Mouse (Mus musculus) CH12.LX (cell line): Measurements from ENCODE around the gene Mettl6. TPM values are rescaled to one million over a fixed set of nuclear protein-coding genes. Genes with fewer than 3 reads are reported as not detected.
A peak's percentile ranks its signal among the peaks of the same experiment; 100 is the strongest.

Experiments used
- DNase-seq: peaks from one replicate; pipeline ENCODE4 v3.0.0-alpha.2; 2013; ENCODE audit errors: extremely low read depth
- H3K27ac ChIP-seq: 2 replicates; pipeline ENCODE4 v1.5.1; 2012; ENCODE audit warnings: low read depth, mild to moderate bottlenecking, control low read depth, moderate library complexity; ENCODE audit not compliant: insufficient read depth
- H3K27me3 ChIP-seq: replicated peaks from 2 replicates; pipeline ENCODE3; 2012; ENCODE audit warnings: inconsistent platforms
- H3K36me3 ChIP-seq, 2 experiments: replicated peaks in 1 of 2; 2 replicates each; pipeline versions ENCODE3 to v1.6.1; 2012; ENCODE audit warnings: inconsistent platforms in 1 of 2, low read length in 1 of 2, mild to moderate bottlenecking in 1 of 2, mixed read lengths in 1 of 2, moderate library complexity in 1 of 2; ENCODE audit not compliant: control insufficient read depth in 1 of 2, insufficient read depth in 1 of 2
- H3K4me1 ChIP-seq, 2 experiments: 2 replicates each; pipeline ENCODE4 v1.6.1; 2012; ENCODE audit warnings: inconsistent platforms in 1 of 2, moderate library complexity in 1 of 2; ENCODE audit not compliant: insufficient read depth in 2 of 2, control insufficient read depth in 1 of 2
- H3K4me2 ChIP-seq: 2 replicates; pipeline ENCODE4 v1.6.1; 2012; ENCODE audit warnings: low read depth, mild to moderate bottlenecking, control low read depth; ENCODE audit not compliant: poor library complexity, insufficient read depth, severe bottlenecking
- H3K4me3 ChIP-seq, 3 experiments: fragments of 150-350 bp in 1 of 3; sonication (generic) in 1 of 3; replicated peaks in 1 of 3; 2 replicates each; pipeline versions ENCODE3 to v1.5.1; 2011 to 2012; ENCODE audit warnings: low read depth in 2 of 3, low read length in 2 of 3, mild to moderate bottlenecking in 2 of 3, moderate library complexity in 2 of 3, control low read depth in 1 of 3, improper control_type of control experiment in 1 of 3, inconsistent platforms in 1 of 3, mixed read lengths in 1 of 3; ENCODE audit not compliant: poor library complexity in 1 of 3
- H3K79me2 ChIP-seq: replicated peaks from 2 replicates; pipeline ENCODE4 v1.6.1; 2012; ENCODE audit warnings: mild to moderate bottlenecking, moderate library complexity; ENCODE audit not compliant: control insufficient read depth, poor library complexity, insufficient read depth, severe bottlenecking; ENCODE audit errors: extremely low read depth
- H3K9ac ChIP-seq: 2 replicates; pipeline ENCODE4 v1.6.1; 2012; ENCODE audit warnings: low read depth, mild to moderate bottlenecking, control low read depth, moderate library complexity; ENCODE audit not compliant: insufficient read depth
- H3K9me3 ChIP-seq: replicated peaks from 2 replicates; pipeline ENCODE3; 2012; ENCODE audit warnings: low read length, inconsistent platforms, mixed read lengths
- CHD1 ChIP-seq: IDR thresholded peaks from 2 replicates; pipeline ENCODE4 v1.6.1; 2012; ENCODE audit warnings: low read depth, low read length, improper control_type of control experiment, inconsistent platforms
- CTCF ChIP-seq, 2 experiments: IDR thresholded peaks in 1 of 2; conservative IDR thresholded peaks in 1 of 2; 2 replicates each; pipeline ENCODE4 v1.5.1; 2011 to 2012; ENCODE audit warnings: low read depth in 2 of 2, low read length in 2 of 2, improper control_type of control experiment in 1 of 2, inconsistent platforms in 1 of 2, mild to moderate bottlenecking in 1 of 2, moderate library complexity in 1 of 2
- ELF1 ChIP-seq: IDR thresholded peaks from 2 replicates; pipeline ENCODE4 v1.6.1; 2014; ENCODE audit warnings: low read depth, mild to moderate bottlenecking, inconsistent platforms, low read length, improper control_type of control experiment
- ETS1 ChIP-seq: conservative IDR thresholded peaks from 2 replicates; pipeline ENCODE4 v1.6.1; 2012; ENCODE audit warnings: low read depth, mild to moderate bottlenecking, inconsistent platforms, low read length, improper control_type of control experiment, moderate library complexity
- GABPA ChIP-seq: IDR thresholded peaks from 2 replicates; pipeline ENCODE4 v1.6.1; 2012; ENCODE audit warnings: low read depth, low read length, improper control_type of control experiment, inconsistent platforms; ENCODE audit not compliant: insufficient replicate concordance
- HCFC1 ChIP-seq: IDR thresholded peaks from 2 replicates; pipeline ENCODE4 v1.6.1; 2012; ENCODE audit warnings: low read depth, mild to moderate bottlenecking, inconsistent platforms, low read length, improper control_type of control experiment
- IRF4 ChIP-seq: IDR thresholded peaks from 2 replicates; pipeline ENCODE4 v1.6.1; 2014; ENCODE audit warnings: low read depth, mild to moderate bottlenecking, inconsistent platforms, low read length, improper control_type of control experiment
- JUN ChIP-seq: IDR thresholded peaks from 2 replicates; pipeline ENCODE4 v1.6.1; 2011; ENCODE audit warnings: low read depth, mild to moderate bottlenecking, low read length, improper control_type of control experiment, moderate library complexity; ENCODE audit not compliant: insufficient read depth
- JUND ChIP-seq: conservative IDR thresholded peaks from 2 replicates; pipeline ENCODE4 v1.6.1; 2011; ENCODE audit warnings: low read depth, low read length, improper control_type of control experiment
- KAT2A ChIP-seq: IDR thresholded peaks from 2 replicates; pipeline ENCODE4 v1.6.1; 2012; ENCODE audit warnings: low read length, improper control_type of control experiment, inconsistent platforms; ENCODE audit not compliant: insufficient replicate concordance
- MAFK ChIP-seq: IDR thresholded peaks from 2 replicates; pipeline ENCODE4 v1.6.1; 2011; ENCODE audit warnings: low read length, improper control_type of control experiment; ENCODE audit not compliant: insufficient replicate concordance
- MAX ChIP-seq: IDR thresholded peaks from 2 replicates; pipeline ENCODE4 v1.6.1; 2011; ENCODE audit warnings: low read length, improper control_type of control experiment
- MAZ ChIP-seq: IDR thresholded peaks from 2 replicates; pipeline ENCODE4 v1.6.1; 2012; ENCODE audit warnings: low read depth, mild to moderate bottlenecking, inconsistent platforms, low read length, improper control_type of control experiment, moderate library complexity
- MXI1 ChIP-seq: IDR thresholded peaks from 2 replicates; pipeline ENCODE4 v1.6.1; 2011; ENCODE audit warnings: mild to moderate bottlenecking, low read depth, low read length, improper control_type of control experiment
- MYC ChIP-seq: IDR thresholded peaks from 2 replicates; pipeline ENCODE4 v1.6.1; 2011; ENCODE audit warnings: low read depth, mild to moderate bottlenecking, improper control_type of control experiment, low read length
- NRF1 ChIP-seq: IDR thresholded peaks from 2 replicates; pipeline ENCODE4 v1.6.1; 2014; ENCODE audit warnings: low read depth, mild to moderate bottlenecking, inconsistent platforms, low read length, improper control_type of control experiment, moderate library complexity
- PAX5 ChIP-seq: IDR thresholded peaks from 2 replicates; pipeline ENCODE4 v1.6.1; 2012; ENCODE audit warnings: low read length, inconsistent platforms, mixed read lengths
- POLR2A ChIP-seq: IDR thresholded peaks from 2 replicates; pipeline ENCODE4 v1.6.1; 2011; ENCODE audit warnings: low read depth, mild to moderate bottlenecking, improper control_type of control experiment, low read length
- RAD21 ChIP-seq: IDR thresholded peaks from 2 replicates; pipeline ENCODE4 v1.6.1; 2011; ENCODE audit warnings: low read depth, mild to moderate bottlenecking, low read length, improper control_type of control experiment, moderate library complexity
- RCOR1 ChIP-seq: conservative IDR thresholded peaks from 2 replicates; pipeline ENCODE4 v1.6.1; 2012; ENCODE audit warnings: low read depth, mild to moderate bottlenecking, inconsistent platforms, low read length, improper control_type of control experiment
- UBTF ChIP-seq: IDR thresholded peaks from 2 replicates; pipeline ENCODE4 v1.6.1; 2012; ENCODE audit warnings: low read depth, mild to moderate bottlenecking, inconsistent platforms, low read length, improper control_type of control experiment, moderate library complexity
- USF1 ChIP-seq: IDR thresholded peaks from 2 replicates; pipeline ENCODE4 v1.6.1; 2014; ENCODE audit warnings: low read depth, mild to moderate bottlenecking, inconsistent platforms, low read length, improper control_type of control experiment
- ZC3H11A ChIP-seq: IDR thresholded peaks from 2 replicates; pipeline ENCODE4 v1.6.1; 2012; ENCODE audit warnings: low read depth, mild to moderate bottlenecking, inconsistent platforms, low read length, improper control_type of control experiment
- ZKSCAN1 ChIP-seq: IDR thresholded peaks from 2 replicates; pipeline ENCODE4 v1.6.1; 2012; ENCODE audit warnings: low read depth, inconsistent platforms, low read length, improper control_type of control experiment, borderline replicate concordance
- dilution Hi-C: fragments of 300-500 bp; cut with MboI; formaldehyde crosslinking; loops from 2 replicates; pipeline ENCODE4 v1.14.3; 2020; ENCODE audit warnings: low sequenced_read_pairs; ENCODE audit not compliant: extremely low pct_unique_long_range_greater_than_20kb, extremely low pct_ligation_motif_present
- in situ Hi-C: fragments of 300-500 bp; cut with MboI; formaldehyde crosslinking; loops from 3 replicates; pipeline ENCODE4 v1.14.3; 2019; ENCODE audit warnings: low sequenced_read_pairs, low pct_ligation_motif_present, low pct_unique_long_range_greater_than_20kb, mixed read lengths
- polyA plus RNA-seq: library from polyadenylated mRNA; unstranded; fragments of >175 nt; gene quantifications from 2 replicates; pipeline ENCODE4 v1.2.1, GENCODE M21; 2012; ENCODE audit warnings: low read depth; ENCODE audit not compliant: insufficient read length
- total RNA-seq, 2 experiments: library from RNA; depleted of rRNA; stranded (reverse); fragments of 300-350 nt in 1 of 2; fragments of >200 nt in 1 of 2; gene quantifications; 2 replicates each; pipeline ENCODE4 v1.2.3; 2012 to 2014

Mettl6 gene
- total and polyA plus RNA-seq, 3 experiments = 38.2 to 122 (median 69.8) TPM

DNA sequence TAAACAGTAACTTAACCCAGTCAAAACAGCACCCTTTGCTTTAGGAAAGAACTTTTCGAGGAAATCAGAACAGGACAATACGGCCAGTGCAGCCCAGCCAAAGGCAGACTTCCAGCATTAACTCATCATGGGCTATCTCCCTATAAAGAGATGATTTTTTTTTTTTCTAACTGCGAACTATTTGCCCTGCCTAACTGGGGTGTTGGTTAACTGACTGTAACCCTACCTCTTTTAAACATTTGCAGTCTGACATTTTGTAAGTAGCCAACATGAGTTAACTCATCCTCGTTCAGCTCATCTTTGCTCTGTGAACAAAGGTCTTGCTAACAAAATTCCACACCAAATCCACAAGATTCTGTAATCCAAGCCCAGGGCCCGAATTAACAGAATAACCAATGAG lies 60.4 kb downstream of the Mettl6 start:
- TF ChIP-seq GABPA (no peak), MYC (no peak), RCOR1 (no peak), UBTF (no peak), JUN (no peak), RAD21 (no peak), ZC3H11A (no peak), USF1 (no peak), ELF1 (no peak), CHD1 (no peak), ZKSCAN1 (no peak), JUND (no peak)
- TF ChIP-seq, all 38 proteins: peak for 0
- dilution Hi-C loops (no loop called here), in situ Hi-C loops (no loop called here)
- H3K4me1 ChIP-seq = peaks cover 9 to 57% of the 10 kb centered on the region in 2 experiments
- H3K9me3 ChIP-seq = no peaks in the 10 kb centered on the region
- H3K4me2 ChIP-seq = peak overlapping the region; percentile 88
- H3K4me3 ChIP-seq = peak overlapping the region; percentile 54 to 98 (median 88)
- no peaks in the 10 kb centered on the region for H3K27me3 ChIP-seq
- H3K27ac ChIP-seq = no peak overlapping the region
- H3K36me3 ChIP-seq = peaks cover 12 to 45% of the 10 kb centered on the region in 2 experiments
- H3K9ac ChIP-seq = peak overlapping the region; percentile 65
- DNase-seq = no peak
- H3K79me2 ChIP-seq = peaks cover 60% of the 10 kb centered on the region

DNA sequence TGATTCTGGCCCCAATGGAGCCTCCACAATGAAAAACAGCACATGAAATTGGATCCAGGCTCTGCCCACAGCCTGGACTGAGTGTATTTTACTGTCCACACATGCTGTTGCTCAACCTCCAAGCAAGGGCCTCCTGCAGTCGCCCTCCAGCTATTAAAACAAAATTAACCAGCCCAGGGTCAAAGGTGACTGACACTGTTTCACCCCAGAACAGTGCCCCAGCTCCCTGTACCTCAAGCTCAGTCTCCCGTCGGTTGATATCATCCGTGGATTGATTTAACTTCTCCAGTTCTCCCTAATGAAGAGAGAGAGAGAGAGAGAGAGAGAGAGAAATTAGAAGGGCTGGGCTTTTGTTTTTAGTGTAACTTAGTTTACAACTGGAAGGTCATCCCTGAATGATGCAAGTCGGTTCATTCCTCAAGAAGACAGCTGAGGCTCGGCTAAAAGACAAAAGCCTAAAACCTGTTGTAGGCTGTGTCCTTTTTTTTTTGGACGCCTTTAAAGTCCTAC lies 60.9 kb downstream of the Mettl6 start:
- dilution Hi-C loops (no loop called here), in situ Hi-C loops (no loop called here)
- peaks cover 9 to 54% of the 10 kb centered on the region in 2 experiments for H3K4me1 ChIP-seq
- peaks cover 12 to 50% of the 10 kb centered on the region in 2 experiments for H3K36me3 ChIP-seq
- peaks cover 2% of the 10 kb centered on the region for H3K9me3 ChIP-seq
- TF ChIP-seq JUN (no peak), JUND (no peak), RCOR1 (no peak), MAFK (no peak), ETS1 (no peak), CTCF (conservative IDR thresholded peaks at IDR 0.05 in 1 of 2, IDR thresholded peaks at IDR 0.05 in 1 of 2; ENCODE audit: low read depth in 2 of 2, low read length in 2 of 2) (no peak), UBTF (no peak), NRF1 (no peak), ZC3H11A (no peak), MAZ (no peak), MAX (no peak), HCFC1 (no peak), CHD1 (no peak), POLR2A (no peak), KAT2A (no peak), PAX5 (no peak), IRF4 (no peak), MXI1 (no peak; the same call in 1 of the 2 replicates)
- TF ChIP-seq, all 38 proteins: peak for 0
- Histone ChIP-seq H3K4me3 (peak overlapping the region; percentile 51 to 98 (median 88)), H3K79me2 (peaks cover 65% of the 10 kb centered on the region), H3K9ac (peak overlapping the region; percentile 65), H3K27me3 (no peaks in the 10 kb centered on the region), H3K4me2 (peak overlapping the region; percentile 88), H3K27ac (peak overlapping the region; percentile 55; the same call in 1 of the 2 replicates)
- no peak for DNase-seq
